Mouse (Mus musculus): Measurements from ENCODE around the gene Hnrnpab. TPM values are rescaled to one million over a fixed set of nuclear protein-coding genes. Genes with fewer than 3 reads are reported as not detected.
A peak's percentile ranks its signal among the peaks of the same experiment; 100 is the strongest.

The Hnrnpab gene
- polyA plus RNA-seq, 1 experiment from 2014 or later = 239 TPM

DNA sequence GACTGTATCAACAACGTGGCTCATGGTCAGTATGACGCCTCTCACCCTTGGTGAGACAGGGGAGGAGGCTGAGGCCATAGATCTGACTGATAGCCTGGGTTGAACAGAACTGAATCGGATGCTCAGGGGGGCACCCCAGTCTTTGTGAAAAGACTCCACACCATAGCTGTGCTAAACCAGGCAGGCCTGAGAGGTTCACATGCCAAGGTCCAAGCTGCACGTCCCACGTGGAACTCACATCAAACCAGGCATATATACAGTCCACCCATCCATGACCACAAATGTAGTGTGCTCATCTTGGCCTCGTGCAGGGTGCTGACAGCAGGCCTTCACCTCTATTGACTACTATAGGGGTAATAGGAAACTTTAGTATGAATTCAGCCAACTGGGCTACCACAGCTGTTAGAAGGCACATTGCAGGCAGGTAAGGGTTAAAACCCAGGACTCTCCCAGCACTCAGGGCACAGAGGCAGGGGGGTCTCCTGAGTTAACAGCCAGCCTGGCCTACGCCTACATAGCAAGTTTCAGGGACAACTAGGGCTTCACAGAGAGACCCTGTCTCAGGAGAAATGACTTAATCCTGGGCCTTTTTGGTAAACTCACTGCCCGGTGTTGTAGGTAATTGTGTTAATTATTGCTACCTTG, 20.9 kb downstream of the Hnrnpab start:
- Histone ChIP-seq H3K27ac (peak overlapping the region; percentile 95), H3K4me1 (replicated peaks) (peaks cover 20% of the 10 kb centered on the region), H3K4me3 (peak overlapping the region; percentile 72), H3K4me2 (peak overlapping the region; percentile 73), H3K36me3 (peaks cover 34% of the 10 kb centered on the region), H3K9me3 (replicated peaks) (no peaks in the 10 kb centered on the region), H3K9ac (peak overlapping the region; percentile 83), H3K27me3 (no peaks in the 10 kb centered on the region)
- ATAC-seq (replicated peaks; ENCODE audit: insufficient number of reproducible peaks, insufficient read depth, low FRiP score, low read depth) = no peak
- 58% methylated on average over 8 of the region's 8 CpGs for WGBS

- Histone ChIP-seq H3K9me3 (replicated peaks) (no peaks in the 10 kb centered on the region), H3K4me1 (replicated peaks) (peaks cover 20% of the 10 kb centered on the region), H3K9ac (peak within 1 kb of the TSS; percentile 83), H3K27me3 (no peaks in the 10 kb centered on the region), H3K4me2 (peak within 1 kb of the TSS; percentile 73), H3K27ac (peak within 1 kb of the TSS; percentile 95), H3K36me3 (peaks cover 28% of the 10 kb centered on the region), H3K4me3 (peak within 1 kb of the TSS; percentile 72)
- whole genome bisulfite sequencing = under 1% methylated on average over 59 of the region's 59 CpGs
- ATAC-seq (replicated peaks; ENCODE audit: insufficient number of reproducible peaks, insufficient read depth, low FRiP score, low read depth) = peak; percentile 94
These were observed 22.0 kb downstream of the Hnrnpab start, which contains the start of gene Phykpl for GRCm38 (mm10) chr11:51584431-51585248. Gene Phykpl, plus strand, starts transcription at chr11:51584757.

GRCm38 (mm10) chr11:51584057-51584430, 22.6 kb downstream of the Hnrnpab start:
- Histone ChIP-seq H3K4me1 (replicated peaks) (peaks cover 20% of the 10 kb centered on the region), H3K27me3 (no peaks in the 10 kb centered on the region), H3K9ac (peak overlapping the region; percentile 83), H3K4me3 (peak overlapping the region; percentile 72), H3K9me3 (replicated peaks) (no peaks in the 10 kb centered on the region), H3K36me3 (peaks cover 22% of the 10 kb centered on the region; the same call in 1 of the 2 replicates), H3K4me2 (peak overlapping the region; percentile 73), H3K27ac (peak overlapping the region; percentile 95)
- ATAC-seq (replicated peaks; ENCODE audit: insufficient number of reproducible peaks, insufficient read depth, low FRiP score, low read depth) = peak; percentile 8
- 11% methylated on average over 9 of the region's 9 CpGs for WGBS

DNA sequence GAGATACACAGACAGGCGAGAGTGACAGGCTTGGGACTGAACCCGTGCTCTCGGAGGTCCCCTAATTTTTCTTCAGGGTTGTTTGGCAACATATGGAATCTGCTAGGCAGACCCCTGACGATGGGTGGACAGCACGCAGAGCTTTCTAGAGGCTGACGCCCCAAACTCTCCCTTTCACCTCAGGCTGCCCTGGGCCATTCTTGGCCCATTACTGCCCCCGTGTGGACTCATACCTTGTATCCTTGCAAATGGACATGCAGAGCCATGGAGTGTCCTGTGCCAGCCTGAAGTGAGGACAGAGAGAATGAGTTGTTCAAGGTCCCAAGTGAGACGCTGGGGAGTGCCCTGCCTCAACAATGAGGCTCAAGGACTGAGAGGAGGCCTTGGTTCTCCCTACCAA, 23.9 kb downstream of the Hnrnpab start:
- H3K4me1 ChIP-seq (replicated peaks) = peaks cover 20% of the 10 kb centered on the region
- H3K4me2 ChIP-seq = no peak overlapping the region
- H3K9ac ChIP-seq = no peak overlapping the region
- no peak for ATAC-seq (replicated peaks; ENCODE audit: insufficient number of reproducible peaks, insufficient read depth, low FRiP score, low read depth)
- H3K27me3 ChIP-seq = no peaks in the 10 kb centered on the region
- no peak overlapping the region for H3K27ac ChIP-seq
- H3K36me3 ChIP-seq = peaks cover 11% of the 10 kb centered on the region; the same call in 1 of the 2 replicates
- H3K9me3 ChIP-seq (replicated peaks) = no peaks in the 10 kb centered on the region
- no peak overlapping the region for H3K4me3 ChIP-seq
- 22% methylated on average over 8 of the region's 8 CpGs for WGBS

- no peak overlapping the region for H3K4me2 ChIP-seq
- no peak overlapping the region for H3K27ac ChIP-seq
- no peaks in the 10 kb centered on the region for H3K9me3 ChIP-seq (replicated peaks)
- no peaks in the 10 kb centered on the region for H3K36me3 ChIP-seq
- WGBS = 64% methylated on average over 4 of the region's 4 CpGs
- peaks cover 8% of the 10 kb centered on the region for H3K4me1 ChIP-seq (replicated peaks)
- no peak overlapping the region for H3K4me3 ChIP-seq
- H3K27me3 ChIP-seq = no peaks in the 10 kb centered on the region
- no peak for ATAC-seq (replicated peaks; ENCODE audit: insufficient number of reproducible peaks, insufficient read depth, low FRiP score, low read depth)
- no peak overlapping the region for H3K9ac ChIP-seq
These were observed 27.6 kb downstream of the Hnrnpab start for GRCm38 (mm10) chr11:51579024-51579423.

DNA sequence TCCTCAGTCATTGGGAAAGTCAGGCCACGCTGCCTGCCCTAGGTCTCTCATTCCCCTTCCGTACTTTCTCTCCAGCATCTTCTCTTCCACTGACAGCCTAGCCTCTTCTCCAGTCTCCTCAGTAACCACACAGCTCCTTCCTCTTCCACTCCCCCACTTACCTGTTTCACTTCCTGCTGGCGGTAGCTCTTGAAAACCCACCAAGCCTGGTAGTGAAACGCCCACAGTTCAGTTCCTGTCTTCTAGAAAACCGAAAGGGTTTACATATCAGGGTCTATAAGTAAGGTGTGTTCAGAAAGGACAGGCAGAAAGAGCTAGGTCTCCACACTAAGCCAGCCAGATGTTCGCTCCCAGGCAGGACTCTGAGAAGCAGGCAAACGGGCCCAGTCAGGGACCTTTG, 29.1 kb downstream of the Hnrnpab start:
- H3K4me1 ChIP-seq (replicated peaks) = no peaks in the 10 kb centered on the region
- H3K27me3 ChIP-seq = no peaks in the 10 kb centered on the region
- WGBS = 79% methylated on average over 7 of the region's 7 CpGs
- no peak overlapping the region for H3K4me2 ChIP-seq
- no peak for ATAC-seq (replicated peaks; ENCODE audit: insufficient number of reproducible peaks, insufficient read depth, low FRiP score, low read depth)
- H3K4me3 ChIP-seq = no peak overlapping the region
- no peak overlapping the region for H3K27ac ChIP-seq
- no peaks in the 10 kb centered on the region for H3K9me3 ChIP-seq (replicated peaks)
- H3K36me3 ChIP-seq = no peaks in the 10 kb centered on the region
- H3K9ac ChIP-seq = no peak overlapping the region

DNA sequence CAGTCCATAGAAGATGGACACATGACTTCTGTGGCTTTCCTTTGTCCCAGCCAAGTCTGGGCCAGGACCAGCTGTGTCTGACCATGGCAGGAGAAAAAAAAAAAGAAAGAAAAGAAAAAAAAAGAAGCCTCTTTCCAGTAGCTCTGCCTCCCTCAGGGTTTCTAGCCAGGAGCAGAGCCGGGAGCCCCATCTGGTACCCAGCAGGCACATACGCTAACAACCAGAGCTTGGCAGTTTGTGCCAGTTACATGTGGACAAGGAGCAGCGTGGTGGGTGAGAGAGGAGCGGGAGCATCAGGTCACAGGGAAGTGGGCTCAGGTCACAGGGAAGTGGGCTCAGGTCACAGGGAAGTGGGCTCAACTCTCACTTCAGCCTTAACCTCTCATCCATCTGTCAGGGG, 30.2 kb downstream of the Hnrnpab start:
- WGBS = 81% methylated on average over 4 of the region's 4 CpGs
- Histone ChIP-seq H3K4me3 (no peak overlapping the region), H3K27me3 (no peaks in the 10 kb centered on the region), H3K27ac (no peak overlapping the region), H3K9ac (no peak overlapping the region), H3K36me3 (no peaks in the 10 kb centered on the region), H3K9me3 (replicated peaks) (no peaks in the 10 kb centered on the region), H3K4me1 (replicated peaks) (no peaks in the 10 kb centered on the region), H3K4me2 (no peak overlapping the region)
- ATAC-seq (replicated peaks; ENCODE audit: insufficient number of reproducible peaks, insufficient read depth, low FRiP score, low read depth) = no peak

DNA sequence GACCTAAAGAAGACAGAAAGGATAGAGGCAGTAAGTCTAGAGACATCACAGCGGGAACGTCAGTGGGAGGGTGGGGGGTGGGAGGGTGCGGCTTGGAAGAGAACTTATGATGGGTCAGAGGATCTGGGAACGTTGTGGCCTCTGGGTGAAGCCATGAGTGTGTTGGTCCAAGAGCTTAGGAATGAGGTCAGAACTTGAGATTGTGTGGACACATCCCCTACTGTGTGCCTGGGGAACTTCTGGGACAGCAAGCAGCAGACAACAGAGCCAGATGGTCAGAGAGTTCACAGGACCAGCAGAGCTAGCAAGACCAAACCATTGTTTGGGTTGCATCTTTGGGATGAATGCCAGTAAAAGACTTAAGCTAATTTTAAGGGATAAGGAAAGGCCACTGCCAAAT, 37.8 kb downstream of the Hnrnpab start:
- H3K27ac ChIP-seq = no peak overlapping the region
- no peaks in the 10 kb centered on the region for H3K9me3 ChIP-seq (replicated peaks)
- 77% methylated on average over 4 of the region's 4 CpGs for WGBS
- H3K4me1 ChIP-seq (replicated peaks) = no peaks in the 10 kb centered on the region
- no peak overlapping the region for H3K9ac ChIP-seq
- H3K4me3 ChIP-seq = no peak overlapping the region
- no peaks in the 10 kb centered on the region for H3K36me3 ChIP-seq
- H3K27me3 ChIP-seq = no peaks in the 10 kb centered on the region
- H3K4me2 ChIP-seq = no peak overlapping the region
- no peak for ATAC-seq (replicated peaks; ENCODE audit: insufficient number of reproducible peaks, insufficient read depth, low FRiP score, low read depth)

GRCm38 (mm10) chr11:51565951-51566350, 40.7 kb downstream of the Hnrnpab start:
- no peak overlapping the region for H3K4me2 ChIP-seq
- H3K9ac ChIP-seq = no peak overlapping the region
- H3K36me3 ChIP-seq = no peaks in the 10 kb centered on the region
- H3K4me1 ChIP-seq (replicated peaks) = no peaks in the 10 kb centered on the region
- no peak overlapping the region for H3K27ac ChIP-seq
- no peaks in the 10 kb centered on the region for H3K27me3 ChIP-seq
- no peaks in the 10 kb centered on the region for H3K9me3 ChIP-seq (replicated peaks)
- ATAC-seq (replicated peaks; ENCODE audit: insufficient number of reproducible peaks, insufficient read depth, low FRiP score, low read depth) = no peak
- 86% methylated on average over 6 of the region's 6 CpGs for WGBS
- no peak overlapping the region for H3K4me3 ChIP-seq

DNA sequence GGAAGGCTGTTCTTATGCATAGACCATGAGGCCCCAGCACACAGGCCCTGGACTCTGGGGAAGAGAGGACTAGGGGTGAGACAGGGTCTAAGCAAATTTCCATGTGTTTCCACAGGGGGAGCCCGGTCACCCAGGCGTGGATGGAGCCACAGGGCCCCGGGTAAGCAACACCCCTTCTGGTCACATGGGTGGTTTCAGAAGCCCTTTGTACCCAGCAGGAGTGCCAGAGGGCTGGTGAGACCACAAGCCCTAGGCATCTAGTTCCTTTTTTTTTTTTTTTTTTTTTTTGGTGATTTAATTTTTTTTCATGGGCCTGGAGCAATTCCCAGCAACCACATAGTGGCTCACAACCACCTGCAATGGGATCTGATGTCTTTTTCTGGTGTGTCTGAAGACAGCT, 41.6 kb downstream of the Hnrnpab start:
- no peak overlapping the region for H3K9ac ChIP-seq
- no peaks in the 10 kb centered on the region for H3K4me1 ChIP-seq (replicated peaks)
- no peak overlapping the region for H3K27ac ChIP-seq
- H3K36me3 ChIP-seq = no peaks in the 10 kb centered on the region
- WGBS = 45% methylated on average over 3 of the region's 3 CpGs
- H3K9me3 ChIP-seq (replicated peaks) = no peaks in the 10 kb centered on the region
- H3K4me2 ChIP-seq = no peak overlapping the region
- no peak overlapping the region for H3K4me3 ChIP-seq
- H3K27me3 ChIP-seq = no peaks in the 10 kb centered on the region
- ATAC-seq (replicated peaks; ENCODE audit: insufficient number of reproducible peaks, insufficient read depth, low FRiP score, low read depth) = no peak

DNA sequence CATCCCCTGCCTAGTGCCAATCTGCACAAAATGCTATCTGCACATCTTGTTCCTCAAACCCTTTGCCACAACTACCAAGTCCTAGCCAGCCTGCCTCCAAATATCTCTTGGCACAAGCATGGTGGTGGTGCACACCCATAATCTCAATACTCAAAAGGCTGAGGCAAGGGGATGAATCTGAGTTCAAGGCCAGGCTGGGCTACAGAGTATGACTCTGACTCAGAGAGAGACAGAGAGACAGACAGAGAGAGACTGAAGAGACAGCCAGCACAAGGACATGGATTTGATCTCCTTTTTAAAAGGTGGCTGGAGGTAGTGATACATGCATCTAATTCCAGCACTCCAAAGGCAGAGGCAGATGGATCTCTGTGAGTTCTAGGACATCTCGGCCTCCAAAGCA, 43.4 kb downstream of the Hnrnpab start:
- no peak overlapping the region for H3K4me2 ChIP-seq
- no peak overlapping the region for H3K27ac ChIP-seq
- no peaks in the 10 kb centered on the region for H3K27me3 ChIP-seq
- no peaks in the 10 kb centered on the region for H3K9me3 ChIP-seq (replicated peaks)
- H3K36me3 ChIP-seq = no peaks in the 10 kb centered on the region
- H3K4me1 ChIP-seq (replicated peaks) = no peaks in the 10 kb centered on the region
- no peak for ATAC-seq (replicated peaks; ENCODE audit: insufficient number of reproducible peaks, insufficient read depth, low FRiP score, low read depth)
- no peak overlapping the region for H3K9ac ChIP-seq
- H3K4me3 ChIP-seq = no peak overlapping the region
- 81% methylated on average over 1 of the region's 1 CpGs for WGBS

Data from heart, embryonic 15.5 days (tissue).